Mouse (Mus musculus) MEL (cell line): ENCODE measurements around the gene Gm11444. TPM values are rescaled to one million over a fixed set of nuclear protein-coding genes. Genes with fewer than 3 reads are reported as not detected.

Experiments used
- DNase-seq: peaks from one replicate; pipeline ENCODE4 v3.0.0; 2011; ENCODE audit warnings: low read depth, low spot score
- H3K27ac ChIP-seq: 2 replicates; pipeline ENCODE4 v1.5.1; 2012; ENCODE audit warnings: low read depth, mild to moderate bottlenecking, control low read depth, low read length, moderate library complexity; ENCODE audit not compliant: control insufficient read depth
- H3K27me3 ChIP-seq, 2 experiments: fragments of 150-350 bp in 1 of 2; sonication (generic) in 1 of 2; 2 replicates each; pipeline ENCODE4 v1.6.1; 2012; ENCODE audit warnings: low read length in 2 of 2, mild to moderate bottlenecking in 2 of 2, improper control_type of control experiment in 1 of 2, moderate library complexity in 1 of 2; ENCODE audit not compliant: insufficient read depth in 2 of 2, control insufficient read depth in 1 of 2
- H3K36me3 ChIP-seq, 2 experiments: 2 replicates each; pipeline ENCODE4 v1.6.1; 2012 to 2014; ENCODE audit warnings: low read length in 2 of 2, improper control_type of control experiment in 1 of 2, inconsistent platforms in 1 of 2, mild to moderate bottlenecking in 1 of 2; ENCODE audit not compliant: insufficient read depth in 2 of 2, control insufficient read depth in 1 of 2
- H3K4me1 ChIP-seq, 2 experiments: fragments of 150-350 bp in 1 of 2; sonication (generic) in 1 of 2; 2 replicates each; pipeline ENCODE4 v1.6.1; 2012; ENCODE audit warnings: low read length in 2 of 2, improper control_type of control experiment in 1 of 2, mild to moderate bottlenecking in 1 of 2; ENCODE audit not compliant: insufficient read depth in 2 of 2, control insufficient read depth in 1 of 2
- H3K4me3 ChIP-seq, 2 experiments: fragments of 150-350 bp in 1 of 2; sonication (generic) in 1 of 2; 2 replicates each; pipeline ENCODE4 v1.5.1; 2012; ENCODE audit warnings: low read depth in 2 of 2, low read length in 2 of 2, mild to moderate bottlenecking in 2 of 2, moderate library complexity in 2 of 2, control low read depth in 1 of 2, improper control_type of control experiment in 1 of 2; ENCODE audit not compliant: control insufficient read depth in 1 of 2, insufficient read depth in 1 of 2
- H3K79me2 ChIP-seq: 2 replicates; pipeline ENCODE4 v1.6.1; 2012; ENCODE audit warnings: mild to moderate bottlenecking, low read length, moderate library complexity; ENCODE audit not compliant: control insufficient read depth, poor library complexity, insufficient read depth
- H3K9ac ChIP-seq: 2 replicates; pipeline ENCODE4 v1.6.1; 2012; ENCODE audit warnings: low read depth, mild to moderate bottlenecking, control low read depth, low read length, moderate library complexity; ENCODE audit not compliant: control insufficient read depth, poor library complexity, severe bottlenecking
- H3K9me3 ChIP-seq: fragments of 150-350 bp; sonication (generic); replicated peaks from 2 replicates; pipeline ENCODE4 v1.6.1; 2012; ENCODE audit warnings: mild to moderate bottlenecking, low read length, improper control_type of control experiment, moderate library complexity; ENCODE audit not compliant: insufficient read depth
- BHLHE40 ChIP-seq: IDR thresholded peaks from 2 replicates; pipeline ENCODE4 v1.6.1; 2012; ENCODE audit warnings: low read depth, mild to moderate bottlenecking, inconsistent platforms, low read length, improper control_type of control experiment, borderline replicate concordance
- CHD1 ChIP-seq: IDR thresholded peaks from 2 replicates; pipeline ENCODE4 v1.6.1; 2012; ENCODE audit warnings: low read depth, mild to moderate bottlenecking, inconsistent platforms, low read length, improper control_type of control experiment
- CHD2 ChIP-seq: IDR thresholded peaks from 2 replicates; pipeline ENCODE4 v1.6.1; 2011; ENCODE audit warnings: low read length, improper control_type of control experiment
- MXI1 ChIP-seq: IDR thresholded peaks from 2 replicates; pipeline ENCODE4 v1.6.1; 2011; ENCODE audit warnings: mild to moderate bottlenecking, low read depth, low read length, improper control_type of control experiment
- MYB ChIP-seq: IDR thresholded peaks from 2 replicates; pipeline ENCODE4 v1.6.1; 2011; ENCODE audit warnings: mild to moderate bottlenecking, low read depth, low read length, improper control_type of control experiment
- MYC ChIP-seq: IDR thresholded peaks from 2 replicates; pipeline ENCODE4 v1.6.1; 2011; ENCODE audit warnings: low read depth, mild to moderate bottlenecking, low read length, improper control_type of control experiment, moderate library complexity
- NELFE ChIP-seq: IDR thresholded peaks from 2 replicates; pipeline ENCODE4 v1.6.1; 2011; ENCODE audit warnings: low read depth, low read length, improper control_type of control experiment
- NRF1 ChIP-seq: IDR thresholded peaks from 2 replicates; pipeline ENCODE4 v1.6.1; 2014; ENCODE audit warnings: low read depth, mild to moderate bottlenecking, inconsistent platforms, low read length, improper control_type of control experiment, moderate library complexity; ENCODE audit not compliant: poor library complexity, insufficient read depth, severe bottlenecking
- POLR2AphosphoS5 ChIP-seq: IDR thresholded peaks from 2 replicates; pipeline ENCODE4 v1.6.1; 2012; ENCODE audit warnings: low read depth, borderline replicate concordance, mild to moderate bottlenecking, inconsistent platforms, low read length, moderate library complexity, mixed read lengths
- RCOR1 ChIP-seq: IDR thresholded peaks from 2 replicates; pipeline ENCODE4 v1.6.1; 2012; ENCODE audit warnings: low read depth, mild to moderate bottlenecking, inconsistent platforms, low read length, improper control_type of control experiment
- UBTF ChIP-seq: IDR thresholded peaks from 2 replicates; pipeline ENCODE4 v1.6.1; 2012; ENCODE audit warnings: low read depth, mild to moderate bottlenecking, inconsistent platforms, low read length, improper control_type of control experiment, moderate library complexity, borderline replicate concordance; ENCODE audit not compliant: insufficient read depth
- ZKSCAN1 ChIP-seq: IDR thresholded peaks from 2 replicates; pipeline ENCODE4 v1.6.1; 2012; ENCODE audit warnings: low read depth, mild to moderate bottlenecking, inconsistent platforms, low read length, improper control_type of control experiment, moderate library complexity
- polyA plus RNA-seq, 2 experiments: library from polyadenylated mRNA; stranded (reverse) in 1 of 2; unstranded in 1 of 2; fragments of >175 nt in 1 of 2; fragments of >200 nt in 1 of 2; gene quantifications; 2 replicates each; pipeline versions ENCODE4 v1.2.1 to v1.2.4; 2012; ENCODE audit warnings: low replicate concordance in 2 of 2, low read depth in 1 of 2; ENCODE audit not compliant: insufficient read length in 2 of 2, insufficient read depth in 1 of 2, missing spikeins in 1 of 2
- total RNA-seq: library from RNA; depleted of rRNA; stranded (reverse); fragments of 300-350 nt; gene quantifications from 2 replicates; pipeline ENCODE4 v1.2.3, GENCODE M21; 2012

Gm11444 gene
- total and polyA plus RNA-seq, 3 experiments: 0.21 TPM; not detected in 2

GRCm38 (mm10) chr11:85840031-85840802, 9.9 kb downstream of the Gm11444 start:
- Histone ChIP-seq H3K9ac (no peak overlapping the region), H3K27ac (no peak overlapping the region), H3K9me3 (no peaks in the 10 kb centered on the region)
- no peak for DNase-seq
- TF ChIP-seq CHD2: no peak
- no peak for TF ChIP-seq ZKSCAN1
- TF ChIP-seq CHD1: no peak
- TF ChIP-seq NRF1: no peak
- TF ChIP-seq BHLHE40: no peak
- TF ChIP-seq POLR2AphosphoS5: no peak
- TF ChIP-seq UBTF: no peak
- no peak for TF ChIP-seq RCOR1
- TF ChIP-seq MYC: no peak
- no peak for TF ChIP-seq MXI1
- TF ChIP-seq, all 39 proteins: peak for 0
- no peaks in the 10 kb centered on the region; the same call in 1 of the 2 replicates for H3K79me2 ChIP-seq
- H3K4me1 ChIP-seq: no peaks in the 10 kb centered on the region; a peak in 1 of 4 replicates
- no peaks in the 10 kb centered on the region for H3K27me3 ChIP-seq
- no peak overlapping the region for H3K4me3 ChIP-seq
- H3K36me3 ChIP-seq: no peaks in the 10 kb centered on the region

DNA sequence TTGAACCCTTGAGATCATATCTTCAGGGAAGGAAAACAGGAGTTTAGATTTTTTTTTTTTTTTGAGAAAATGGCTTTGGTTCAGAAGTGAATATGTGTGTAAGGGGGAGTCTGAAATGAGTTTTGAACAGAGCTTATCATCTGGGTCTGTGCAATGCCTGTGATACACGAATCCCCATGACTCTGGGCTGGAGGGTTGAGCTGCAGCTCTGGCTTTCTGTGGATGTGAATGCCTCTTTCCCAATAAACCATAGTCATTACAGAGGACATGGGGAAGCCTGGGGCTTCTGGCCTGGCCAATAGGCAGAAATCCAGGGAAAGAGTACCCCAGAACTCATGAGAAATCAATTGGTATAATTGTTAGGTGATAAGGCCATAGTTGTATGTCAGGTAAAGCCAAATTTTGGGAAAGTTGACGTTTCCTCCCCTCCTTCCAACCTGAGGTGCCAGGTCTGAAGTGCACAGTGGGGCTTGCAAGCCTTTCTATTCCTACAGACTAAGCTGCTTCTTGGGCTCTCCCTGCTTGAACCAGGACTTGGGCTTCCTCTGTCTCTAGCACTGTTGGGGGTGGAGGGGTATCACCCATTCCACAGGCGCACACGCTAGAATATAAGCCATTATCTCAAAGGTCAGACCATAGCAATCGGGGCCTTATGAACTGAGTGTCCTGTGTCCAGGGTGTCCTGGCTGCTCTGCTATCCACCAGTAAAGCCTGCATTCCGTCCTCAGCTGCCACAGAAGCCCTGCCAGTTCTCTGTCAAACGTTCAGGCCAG, 10.7 kb downstream of the Gm11444 start:
- Histone ChIP-seq H3K27ac (no peak overlapping the region), H3K9ac (no peak overlapping the region), H3K36me3 (no peaks in the 10 kb centered on the region), H3K4me3 (no peak overlapping the region), H3K27me3 (no peaks in the 10 kb centered on the region), H3K4me1 (no peaks in the 10 kb centered on the region; a peak in 1 of 4 replicates), H3K79me2 (no peaks in the 10 kb centered on the region; the same call in 1 of the 2 replicates), H3K9me3 (no peaks in the 10 kb centered on the region)
- TF ChIP-seq BHLHE40: no peak
- no peak for TF ChIP-seq NELFE
- no peak for TF ChIP-seq MYB
- DNase-seq: no peak
